Mouse (Mus musculus): ENCODE results near the gene Slc22a16.

- no peak for TF ChIP-seq CTCF (IDR thresholded peaks at IDR 0.05; ENCODE audit: low read depth, low read length)
- no peak for TF ChIP-seq GATA1 (IDR thresholded peaks at IDR 0.05; ENCODE audit: borderline replicate concordance, low read length)
- TF ChIP-seq TAL1 (conservative IDR thresholded peaks at IDR 0.05; ENCODE audit: low read depth, low read length): no peak
- TF ChIP-seq GATA2 (IDR thresholded peaks at IDR 0.05; ENCODE audit: borderline replicate concordance, low read depth, low read length): no peak
- no peak for TF ChIP-seq POLR2AphosphoS5 (IDR thresholded peaks at IDR 0.05; ENCODE audit: insufficient replicate concordance, low read depth, low read length)
Measured at GRCm38 (mm10) chr10:40630457-40630856, 60.3 kb downstream of the Slc22a16 start.

Measured in G1E (cell line).